Mouse (Mus musculus) spleen, adult 2 months (tissue): Measurements from ENCODE around the gene Ovca2. TPM values are rescaled to one million over a fixed set of nuclear protein-coding genes. Genes with fewer than 3 reads are reported as not detected.

ENCODE experiments used
- DNase-seq, 2 experiments: peaks; one replicate each; pipeline versions ENCODE4 v3.0.0 to v3.0.0-alpha.2; 2012 to 2021; ENCODE audit warnings: low spot score in 2 of 2, low read depth in 1 of 2
- H3K27ac ChIP-seq: fragments of 200-500 bp; 2 replicates; pipeline ENCODE4 v1.5.1; 2012; ENCODE audit warnings: low read length, inconsistent platforms; ENCODE audit not compliant: insufficient read depth
- H3K27me3 ChIP-seq: fragments of 200-500 bp; 2 replicates; pipeline ENCODE4 v1.6.1; 2012; ENCODE audit warnings: mild to moderate bottlenecking, moderate library complexity, low read length, inconsistent platforms; ENCODE audit not compliant: control insufficient read depth, insufficient read depth
- H3K36me3 ChIP-seq: fragments of 200-500 bp; 2 replicates; pipeline ENCODE4 v1.6.1; 2012; ENCODE audit warnings: mild to moderate bottlenecking, low read length, inconsistent platforms; ENCODE audit not compliant: control insufficient read depth, insufficient read depth
- H3K4me1 ChIP-seq: fragments of 200-500 bp; 2 replicates; pipeline ENCODE4 v1.6.1; 2011; ENCODE audit warnings: inconsistent platforms; ENCODE audit not compliant: control insufficient read depth, insufficient read depth, insufficient read length
- H3K4me3 ChIP-seq: fragments of 200-500 bp; 2 replicates; pipeline ENCODE4 v1.5.1; 2011; ENCODE audit warnings: mild to moderate bottlenecking, inconsistent platforms; ENCODE audit not compliant: insufficient read depth, insufficient read length; ENCODE audit errors: extremely low read depth
- CTCF ChIP-seq: fragments of 200-500 bp; IDR thresholded peaks from 2 replicates; pipeline ENCODE4 v1.5.1; 2011; ENCODE audit warnings: mild to moderate bottlenecking, inconsistent platforms; ENCODE audit not compliant: insufficient read depth, insufficient read length, insufficient replicate concordance; ENCODE audit errors: extremely low read depth
- POLR2A ChIP-seq: fragments of 200-500 bp; IDR thresholded peaks from 2 replicates; pipeline ENCODE4 v1.6.1; 2011; ENCODE audit warnings: low read depth, low read length, inconsistent platforms
- WGBS: fragments of 180-500 bp; shearing (Covaris S2); methylation state at CpG from one replicate; pipeline ENCODE4 v1.1.7; 2018; 5-methylcytosine and 5-hydroxymethylcytosine counted together
- polyA plus RNA-seq: library from polyadenylated mRNA; depleted of rRNA; stranded (reverse); fragments of >200 nt; gene quantifications from 2 replicates; pipeline ENCODE4 v1.2.3, GENCODE M21; 2012; rRNA removed

Ovca2 gene
- polyA plus RNA-seq = 17.2 and 18.4 TPM in 2 replicates

- peak within 1 kb of the TSS; percentile 68 for H3K27ac ChIP-seq
- DNase-seq = peak; percentile 80 to 87
- TF ChIP-seq POLR2A (peak; percentile 60), CTCF (peak; percentile 96)
- peak within 1 kb of the TSS; percentile 83 for H3K4me3 ChIP-seq
- no peaks in the 10 kb centered on the region for H3K27me3 ChIP-seq
- WGBS = under 1% methylated on average over 33 of the region's 33 CpGs
- peaks cover 1% of the 10 kb centered on the region; the same call in 1 of the 2 replicates for H3K36me3 ChIP-seq
- peaks cover 7% of the 10 kb centered on the region; the same call in 1 of the 2 replicates for H3K4me1 ChIP-seq
Observed at GRCm38 (mm10) chr11:75178672-75179208, at the start of gene Ovca2. TSS of gene Ovca2 (minus strand) at chr11:75178835.

DNA sequence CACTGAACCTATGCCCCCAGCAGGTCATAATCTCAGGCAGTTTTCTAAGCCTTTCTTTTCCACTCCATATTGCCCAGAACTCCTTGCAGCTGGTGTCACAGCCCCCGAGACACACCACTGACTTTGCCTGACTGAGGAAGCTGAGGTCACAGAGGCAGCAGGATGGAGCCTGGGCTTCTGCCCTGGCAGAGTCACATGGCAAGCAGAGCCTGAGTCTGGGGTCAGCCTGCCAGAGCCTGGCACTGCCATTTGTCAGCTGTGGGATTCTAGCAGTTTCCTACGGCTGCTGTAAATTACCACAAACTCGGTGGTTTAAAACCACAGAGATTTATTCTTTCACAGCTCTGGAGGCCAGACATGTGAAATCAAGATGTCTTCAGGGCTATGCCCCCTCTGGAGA lies 49.0 kb upstream of the Ovca2 start:
- H3K27me3 ChIP-seq = no peaks in the 10 kb centered on the region
- H3K4me1 ChIP-seq = peaks cover 3% of the 10 kb centered on the region; the same call in 1 of the 2 replicates
- no peak overlapping the region for H3K27ac ChIP-seq
- no peak overlapping the region for H3K4me3 ChIP-seq
- no peaks in the 10 kb centered on the region for H3K36me3 ChIP-seq
- 12% methylated on average over 3 of the region's 3 CpGs for WGBS
- no peak for DNase-seq
- no peak for TF ChIP-seq CTCF
- no peak for TF ChIP-seq POLR2A

DNA sequence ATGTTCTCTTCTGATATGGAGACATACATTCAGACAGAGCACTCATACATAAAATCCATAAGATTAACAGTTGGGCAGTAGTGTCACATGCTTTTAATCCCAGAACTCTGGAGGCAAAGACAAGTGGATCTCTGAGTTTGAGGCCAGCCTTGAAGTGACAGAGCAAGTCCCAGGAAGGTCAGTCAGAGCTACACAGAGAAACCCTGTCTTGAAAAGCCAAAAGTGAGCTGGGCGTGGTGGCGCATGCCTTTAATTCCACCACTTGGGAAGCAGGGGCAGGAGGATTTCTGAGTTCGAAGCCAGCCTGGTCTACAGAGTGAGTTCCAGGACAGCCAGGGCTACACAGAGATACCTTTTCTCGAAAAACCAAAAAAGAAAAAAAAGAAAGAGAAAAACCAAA lies 46.2 kb upstream of the Ovca2 start:
- 88% methylated on average over 4 of the region's 4 CpGs for WGBS

DNA sequence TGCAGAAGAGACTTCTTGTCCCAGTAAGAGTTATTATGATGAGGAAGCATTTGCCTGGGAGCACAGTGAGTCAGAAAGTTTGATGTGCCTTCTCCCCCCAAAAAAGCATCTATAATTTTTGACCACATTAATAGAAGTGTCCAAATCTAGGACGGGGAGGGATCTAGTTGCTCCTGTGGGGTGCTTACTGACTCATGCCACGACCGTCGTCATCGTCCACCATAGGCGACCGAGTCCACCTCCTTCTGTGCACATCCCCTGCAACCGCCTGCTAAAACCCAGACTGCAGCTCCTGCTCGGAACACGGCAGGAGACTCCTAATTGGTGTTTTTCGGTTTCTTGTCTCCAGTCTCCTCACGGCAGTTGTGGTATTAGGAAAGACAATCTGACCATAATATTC lies 45.4 kb upstream of the Ovca2 start:
- DNase-seq = no peak
- no peak for TF ChIP-seq CTCF
- no peak for TF ChIP-seq POLR2A
- Histone ChIP-seq H3K27ac (no peak overlapping the region), H3K36me3 (no peaks in the 10 kb centered on the region), H3K4me3 (no peak overlapping the region), H3K4me1 (no peaks in the 10 kb centered on the region), H3K27me3 (no peaks in the 10 kb centered on the region)
- 96% methylated on average over 12 of the region's 12 CpGs for WGBS

More for the DNA sequence above, 46.2 kb upstream of the Ovca2 start:
- no peak overlapping the region for H3K27ac ChIP-seq
- H3K36me3 ChIP-seq = no peaks in the 10 kb centered on the region
- H3K4me3 ChIP-seq = no peak overlapping the region
- no peaks in the 10 kb centered on the region for H3K4me1 ChIP-seq
- TF ChIP-seq CTCF (no peak), POLR2A (no peak)
- no peak for DNase-seq
- no peaks in the 10 kb centered on the region for H3K27me3 ChIP-seq

DNA sequence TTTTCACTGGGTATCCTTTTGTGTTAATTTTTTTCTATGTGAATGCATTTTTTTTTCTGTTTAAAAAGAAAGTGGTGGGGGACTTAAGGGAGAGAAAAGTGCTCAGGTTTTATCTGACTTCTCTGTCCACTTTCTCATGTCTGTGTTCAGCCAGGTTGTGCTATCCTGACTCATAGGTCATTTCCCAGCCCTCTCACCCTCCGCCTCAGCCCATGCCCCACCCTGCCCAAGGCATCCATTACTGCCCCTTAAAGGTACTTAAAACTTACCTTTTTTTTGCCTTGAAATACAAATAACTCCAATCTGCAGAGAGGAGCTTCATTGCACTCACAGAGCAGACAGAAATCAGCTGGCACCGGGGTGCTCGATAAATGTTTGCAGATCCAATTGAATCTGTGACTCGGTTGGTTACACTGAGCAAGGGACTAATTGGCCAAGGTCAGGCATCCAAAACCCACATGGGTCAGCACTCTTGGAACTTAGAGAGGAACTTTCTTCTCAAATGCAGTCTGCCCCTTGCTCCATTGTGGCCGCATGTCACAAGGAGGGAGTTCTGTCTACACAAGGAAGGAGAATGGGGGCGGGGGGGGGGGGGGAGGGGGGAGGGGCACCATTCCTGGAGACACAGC lies 42.0 kb upstream of the Ovca2 start:
- DNase-seq = no peak
- Histone ChIP-seq H3K4me1 (no peaks in the 10 kb centered on the region), H3K4me3 (no peak overlapping the region), H3K36me3 (no peaks in the 10 kb centered on the region), H3K27me3 (no peaks in the 10 kb centered on the region), H3K27ac (no peak overlapping the region)
- 88% methylated on average over 5 of the region's 6 CpGs for WGBS
- no peak for TF ChIP-seq POLR2A
- no peak for TF ChIP-seq CTCF

DNA sequence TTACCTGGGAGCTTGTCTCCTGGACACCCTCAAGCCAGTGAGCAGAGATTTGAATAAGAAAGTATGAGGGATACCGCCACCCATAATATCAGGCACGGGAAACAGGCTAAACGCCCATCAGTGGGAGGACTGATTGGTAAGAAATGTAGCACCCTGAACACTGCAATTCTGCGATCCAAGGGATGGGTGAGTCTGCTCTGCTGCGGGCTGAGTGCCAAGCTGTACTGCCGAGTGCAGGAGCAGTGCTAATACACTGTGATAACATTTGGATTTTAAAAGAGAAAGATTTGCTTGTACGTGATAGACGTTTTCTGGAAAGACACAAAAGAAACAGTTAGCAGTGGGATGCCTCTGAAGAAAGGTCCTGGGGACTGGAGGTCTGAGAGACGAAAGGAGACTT lies 41.5 kb upstream of the Ovca2 start:
- no peaks in the 10 kb centered on the region for H3K4me1 ChIP-seq
- DNase-seq = no peak
- no peak overlapping the region for H3K4me3 ChIP-seq
- WGBS = 83% methylated on average over 9 of the region's 9 CpGs
- no peak for TF ChIP-seq POLR2A
- no peak for TF ChIP-seq CTCF
- H3K27ac ChIP-seq = no peak overlapping the region
- H3K36me3 ChIP-seq = no peaks in the 10 kb centered on the region
- H3K27me3 ChIP-seq = no peaks in the 10 kb centered on the region

- TF ChIP-seq POLR2A = no peak
- TF ChIP-seq CTCF = no peak
- Histone ChIP-seq H3K27ac (no peak overlapping the region), H3K27me3 (no peaks in the 10 kb centered on the region), H3K4me3 (no peak overlapping the region), H3K4me1 (peaks cover 5% of the 10 kb centered on the region; the same call in 1 of the 2 replicates), H3K36me3 (no peaks in the 10 kb centered on the region)
- WGBS = 68% methylated on average over 13 of the region's 13 CpGs
- DNase-seq = no peak
Observed at GRCm38 (mm10) chr11:75214081-75214950, 35.7 kb upstream of the Ovca2 start.
